Mouse (Mus musculus) ES-CJ7 (cell line): ENCODE measurements around the gene Fabp6.

Experiments
- DNase-seq: peaks from one replicate; pipeline ENCODE4 v3.0.0; 2011; ENCODE audit warnings: low read depth, low spot score

Gene Fabp6

DNA sequence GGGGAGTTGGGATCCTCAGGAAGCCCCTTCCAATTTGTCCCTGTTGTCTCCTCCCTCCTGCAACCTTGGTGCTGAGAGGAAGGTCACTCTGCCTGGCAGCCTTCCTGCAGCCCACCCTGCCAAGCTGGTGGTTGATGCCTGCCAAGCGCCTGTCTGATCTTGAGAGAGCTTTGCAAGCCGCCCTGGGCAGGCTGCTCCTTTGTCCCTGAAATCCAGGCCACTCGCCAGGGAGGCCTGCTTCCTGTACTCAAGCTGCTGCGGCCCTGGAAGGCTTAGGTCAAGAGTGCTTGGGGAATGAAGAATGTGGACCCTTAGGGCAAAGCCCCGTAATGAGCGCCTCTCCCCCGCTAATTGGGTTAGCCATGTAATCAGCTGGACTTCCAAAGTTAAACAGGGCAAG is 53.2 kb downstream of the Fabp6 start:
- no peak for DNase-seq

DNA sequence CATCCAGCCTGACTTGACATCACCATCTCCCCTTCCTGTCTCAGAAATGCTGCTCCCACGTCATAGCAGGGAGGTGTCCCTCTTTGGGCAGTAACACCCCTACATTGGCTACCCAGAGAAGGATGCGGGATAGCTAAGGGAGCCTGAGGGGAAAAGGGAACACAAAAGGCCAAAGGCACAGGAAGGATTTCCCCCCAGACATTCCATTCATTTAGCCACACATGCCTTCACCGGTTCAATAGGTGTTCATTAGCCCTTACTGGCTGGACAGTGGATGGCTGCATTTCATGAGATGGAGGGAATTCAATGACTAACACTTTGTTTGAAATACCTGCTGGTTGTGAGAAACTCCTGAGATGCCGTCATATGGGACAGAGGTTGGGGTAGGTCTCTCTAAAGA is 54.7 kb downstream of the Fabp6 start:
- DNase-seq, result no peak
